Mouse (Mus musculus) heart, embryonic 13.5 days (tissue): ENCODE measurements at regions not wholly inside any gene's neighbourhood (a gene's known extent, or its start where the extent isn't known, plus 50 kb on each side); places are given as distances from the start of the nearest gene placed in this dataset.
A peak's percentile ranks its signal among the peaks of the same experiment; 100 is the strongest.

Experiments
- ATAC-seq: fragments of 200-750 bp; cut with Nextera tagmentation; 2 replicates; pipeline ENCODE4 v1.8.0; 2017; ENCODE audit warnings: moderate TSS enrichment; ENCODE audit not compliant: insufficient number of reproducible peaks, low FRiP score, low TSS enrichment; ENCODE audit errors: extremely low read depth
- H3K27ac ChIP-seq: fragments of 300-500 bp; sonication (generic); replicated peaks from 2 replicates; pipeline ENCODE4 v1.5.1; 2015; ENCODE audit warnings: moderate library complexity, mild to moderate bottlenecking, inconsistent platforms
- H3K27me3 ChIP-seq: fragments of 300-500 bp; sonication (generic); replicated peaks from 2 replicates; pipeline ENCODE4 v1.6.1; 2015; ENCODE audit warnings: mild to moderate bottlenecking, inconsistent platforms
- H3K36me3 ChIP-seq: fragments of 300-500 bp; sonication (generic); 2 replicates; pipeline ENCODE4 v1.6.1; 2015; ENCODE audit warnings: mild to moderate bottlenecking, inconsistent platforms
- H3K4me1 ChIP-seq: fragments of 300-500 bp; sonication (generic); 2 replicates; pipeline ENCODE4 v1.6.1; 2015; ENCODE audit warnings: inconsistent platforms
- H3K4me2 ChIP-seq: fragments of 300-500 bp; sonication (generic); 2 replicates; pipeline ENCODE4 v1.6.1; 2015; ENCODE audit warnings: inconsistent platforms, mild to moderate bottlenecking, moderate library complexity
- H3K4me3 ChIP-seq: fragments of 300-500 bp; sonication (generic); 2 replicates; pipeline ENCODE4 v1.5.1; 2015; ENCODE audit warnings: moderate library complexity, mild to moderate bottlenecking, inconsistent platforms
- H3K9ac ChIP-seq: fragments of 300-500 bp; sonication (generic); 2 replicates; pipeline ENCODE4 v1.6.1; 2015; ENCODE audit warnings: inconsistent platforms, mild to moderate bottlenecking, moderate library complexity
- H3K9me3 ChIP-seq: fragments of 300-500 bp; sonication (generic); 2 replicates; pipeline ENCODE4 v1.6.1; 2016; ENCODE audit warnings: inconsistent platforms
- WGBS: fragments of 180-500 bp; shearing (Covaris S2); methylation state at CpG from one replicate; pipeline ENCODE4 v1.1.7; 2015; ENCODE audit warnings: mixed read lengths; 5-methylcytosine and 5-hydroxymethylcytosine counted together

GRCm38 (mm10) chr8:125325736-125326135 lies 243.9 kb downstream of the Sipa1l2 start:
- Histone ChIP-seq H3K9me3 (no peaks in the 10 kb centered on the region), H3K9ac (no peak overlapping the region), H3K4me3 (no peak overlapping the region), H3K4me2 (no peak overlapping the region), H3K27ac (no peak overlapping the region), H3K36me3 (no peaks in the 10 kb centered on the region), H3K4me1 (peaks cover 76% of the 10 kb centered on the region), H3K27me3 (no peaks in the 10 kb centered on the region)
- 88% methylated on average over 6 of the region's 6 CpGs for WGBS
- no peak for ATAC-seq

- no peaks in the 10 kb centered on the region for H3K27me3 ChIP-seq
- WGBS, result 86% methylated on average over 3 of the region's 3 CpGs
- H3K4me1 ChIP-seq, result peaks cover 57% of the 10 kb centered on the region
- no peak overlapping the region for H3K27ac ChIP-seq
- H3K4me2 ChIP-seq, result no peak overlapping the region
- no peaks in the 10 kb centered on the region for H3K9me3 ChIP-seq
- no peak for ATAC-seq
- no peak overlapping the region for H3K4me3 ChIP-seq
- no peak overlapping the region for H3K9ac ChIP-seq
- no peaks in the 10 kb centered on the region for H3K36me3 ChIP-seq
These were observed 247.0 kb downstream of the Sipa1l2 start for GRCm38 (mm10) chr8:125322561-125322960.

GRCm38 (mm10) chr8:125317584-125317991 lies 252.0 kb downstream of the Sipa1l2 start:
- ATAC-seq, result no peak
- Histone ChIP-seq H3K9me3 (no peaks in the 10 kb centered on the region), H3K4me3 (no peak overlapping the region), H3K27ac (no peak overlapping the region), H3K36me3 (no peaks in the 10 kb centered on the region), H3K9ac (no peak overlapping the region), H3K27me3 (no peaks in the 10 kb centered on the region), H3K4me2 (no peak overlapping the region), H3K4me1 (peaks cover 41% of the 10 kb centered on the region)
- WGBS, result 88% methylated on average over 6 of the region's 6 CpGs

GRCm38 (mm10) chr8:125315736-125316135 lies 253.9 kb downstream of the Sipa1l2 start:
- Histone ChIP-seq H3K4me2 (no peak overlapping the region), H3K9me3 (no peaks in the 10 kb centered on the region), H3K27me3 (no peaks in the 10 kb centered on the region), H3K4me1 (peaks cover 44% of the 10 kb centered on the region), H3K36me3 (no peaks in the 10 kb centered on the region), H3K9ac (no peak overlapping the region), H3K27ac (no peak overlapping the region), H3K4me3 (no peak overlapping the region)
- WGBS, result 84% methylated on average over 4 of the region's 4 CpGs
- no peak for ATAC-seq

GRCm38 (mm10) chr8:125314996-125315395 lies 254.6 kb downstream of the Sipa1l2 start:
- no peak overlapping the region for H3K4me3 ChIP-seq
- H3K4me2 ChIP-seq, result no peak overlapping the region
- no peak overlapping the region for H3K9ac ChIP-seq
- no peaks in the 10 kb centered on the region for H3K36me3 ChIP-seq
- ATAC-seq, result no peak
- H3K27ac ChIP-seq, result peak overlapping the region; percentile 48
- H3K4me1 ChIP-seq, result peaks cover 41% of the 10 kb centered on the region
- H3K9me3 ChIP-seq, result no peaks in the 10 kb centered on the region
- H3K27me3 ChIP-seq, result no peaks in the 10 kb centered on the region
- 73% methylated on average over 6 of the region's 6 CpGs for WGBS

GRCm38 (mm10) chr8:125314221-125314984 lies 255.2 kb downstream of the Sipa1l2 start:
- Histone ChIP-seq H3K4me3 (no peak overlapping the region), H3K9me3 (no peaks in the 10 kb centered on the region), H3K9ac (no peak overlapping the region), H3K27ac (peak overlapping the region; percentile 48), H3K4me2 (no peak overlapping the region), H3K4me1 (peaks cover 37% of the 10 kb centered on the region), H3K27me3 (no peaks in the 10 kb centered on the region), H3K36me3 (no peaks in the 10 kb centered on the region)
- 33% methylated on average over 10 of the region's 10 CpGs for WGBS
- no peak for ATAC-seq

GRCm38 (mm10) chr8:125311228-125312053 lies 257.4 kb downstream of the Disc1 start:
- ATAC-seq, result no peak
- WGBS, result 62% methylated on average over 11 of the region's 11 CpGs
- H3K4me2 ChIP-seq, result no peak overlapping the region

More at GRCm38 (mm10) chr8:125311228-125312053, 257.4 kb downstream of the Disc1 start:
- Histone ChIP-seq H3K9me3 (no peaks in the 10 kb centered on the region), H3K27ac (no peak overlapping the region), H3K36me3 (no peaks in the 10 kb centered on the region), H3K27me3 (no peaks in the 10 kb centered on the region; the same call in 1 of the 2 replicates), H3K4me3 (no peak overlapping the region), H3K9ac (no peak overlapping the region), H3K4me1 (peaks cover 40% of the 10 kb centered on the region)
